Mouse (Mus musculus): ENCODE results near the gene Spint1.

GRCm38 (mm10) chr2:119196316-119197108 lies 40.6 kb upstream of the Spint1 start:
- TF ChIP-seq CTCF (IDR thresholded peaks at IDR 0.05; ENCODE audit: control insufficient read depth, insufficient read depth, insufficient read length) = no peak
- no peak for TF ChIP-seq FOSL1 (IDR thresholded peaks at IDR 0.05; ENCODE audit: insufficient read depth, low read length, poor library complexity, severe bottlenecking)
- TF ChIP-seq MAX (IDR thresholded peaks at IDR 0.05) = no peak

Data from C2C12 (cell line).